Mouse (Mus musculus) liver, embryonic 15.5 days (tissue): ENCODE measurements around the gene Gm20388. TPM values are rescaled to one million over a fixed set of nuclear protein-coding genes. Genes with fewer than 3 reads are reported as not detected.

Source experiments
- ATAC-seq: fragments of 200-750 bp; cut with Nextera tagmentation; 2 replicates; pipeline ENCODE4 v1.8.0; 2017; ENCODE audit warnings: moderate number of reproducible peaks, mild to moderate bottlenecking, moderate library complexity; ENCODE audit not compliant: insufficient read depth
- H3K27ac ChIP-seq: fragments of 300-500 bp; sonication (generic); replicated peaks from 2 replicates; pipeline ENCODE4 v1.5.1; 2015; ENCODE audit warnings: mild to moderate bottlenecking, inconsistent platforms
- H3K27me3 ChIP-seq: fragments of 300-500 bp; sonication (generic); 2 replicates; pipeline ENCODE4 v1.6.1; 2015; ENCODE audit warnings: mild to moderate bottlenecking, inconsistent platforms
- H3K36me3 ChIP-seq: fragments of 300-500 bp; sonication (generic); replicated peaks from 2 replicates; pipeline ENCODE4 v1.6.1; 2015; ENCODE audit warnings: moderate library complexity, mild to moderate bottlenecking, inconsistent platforms
- H3K4me1 ChIP-seq: fragments of 300-500 bp; sonication (generic); replicated peaks from 2 replicates; pipeline ENCODE4 v1.6.1; 2015; ENCODE audit warnings: inconsistent platforms
- H3K4me2 ChIP-seq: fragments of 300-500 bp; sonication (generic); 2 replicates; pipeline ENCODE4 v1.6.1; 2015; ENCODE audit warnings: moderate library complexity, mild to moderate bottlenecking, inconsistent platforms
- H3K4me3 ChIP-seq: fragments of 300-500 bp; sonication (generic); replicated peaks from 2 replicates; pipeline ENCODE4 v1.5.1; 2015; ENCODE audit warnings: mild to moderate bottlenecking, inconsistent platforms
- H3K9ac ChIP-seq: fragments of 300-500 bp; sonication (generic); 2 replicates; pipeline ENCODE4 v1.6.1; 2015; ENCODE audit warnings: moderate library complexity, mild to moderate bottlenecking, inconsistent platforms
- H3K9me3 ChIP-seq: fragments of 300-500 bp; sonication (generic); replicated peaks from 2 replicates; pipeline ENCODE4 v1.6.1; 2016; ENCODE audit warnings: inconsistent platforms
- WGBS: fragments of 180-500 bp; shearing (Covaris S2); methylation state at CpG from one replicate; pipeline ENCODE4 v1.1.7; 2015; ENCODE audit warnings: mixed read lengths; ENCODE audit not compliant: insufficient replicate concordance; 5-methylcytosine and 5-hydroxymethylcytosine counted together
- polyA plus RNA-seq: library from polyadenylated mRNA; unstranded; fragments of >200 nt; fragmentation: Nextera tagmentation; extraction: Ambion mirVana; gene quantifications from 2 replicates; pipeline ENCODE4 v1.2.1, GENCODE M21; 2015

The Gm20388 gene
- polyA plus RNA-seq, 1 experiment from 2014 or later: not detected

DNA sequence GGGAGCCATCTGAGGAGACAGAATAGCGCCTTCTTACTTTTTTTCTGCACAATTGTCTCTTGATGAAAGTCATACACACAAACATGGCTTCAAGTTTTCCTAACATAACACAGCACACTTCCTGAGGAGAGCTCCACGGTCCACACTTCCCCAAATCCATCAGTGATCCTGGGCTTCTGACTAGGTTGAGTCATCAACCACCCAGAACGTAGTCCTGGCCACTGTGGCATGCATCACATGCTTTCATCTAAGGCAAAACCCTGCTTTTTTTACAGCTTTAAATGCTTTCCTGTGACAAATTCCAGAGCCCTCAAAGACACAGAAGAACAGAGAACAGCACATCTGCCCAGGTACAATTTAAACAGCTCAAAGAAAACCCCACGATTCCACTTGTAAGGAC lies 1718.0 kb downstream of the Gm20388 start:
- H3K27ac ChIP-seq: no peak overlapping the region
- H3K36me3 ChIP-seq: peaks cover 7% of the 10 kb centered on the region; the same call in 1 of the 2 replicates
- 52% methylated on average over 4 of the region's 4 CpGs for WGBS
- H3K4me1 ChIP-seq: no peaks in the 10 kb centered on the region
- H3K9ac ChIP-seq: no peak overlapping the region
- no peak for ATAC-seq
- no peak overlapping the region for H3K4me2 ChIP-seq
- H3K4me3 ChIP-seq: no peak overlapping the region
- H3K27me3 ChIP-seq: no peaks in the 10 kb centered on the region
- no peaks in the 10 kb centered on the region for H3K9me3 ChIP-seq

DNA sequence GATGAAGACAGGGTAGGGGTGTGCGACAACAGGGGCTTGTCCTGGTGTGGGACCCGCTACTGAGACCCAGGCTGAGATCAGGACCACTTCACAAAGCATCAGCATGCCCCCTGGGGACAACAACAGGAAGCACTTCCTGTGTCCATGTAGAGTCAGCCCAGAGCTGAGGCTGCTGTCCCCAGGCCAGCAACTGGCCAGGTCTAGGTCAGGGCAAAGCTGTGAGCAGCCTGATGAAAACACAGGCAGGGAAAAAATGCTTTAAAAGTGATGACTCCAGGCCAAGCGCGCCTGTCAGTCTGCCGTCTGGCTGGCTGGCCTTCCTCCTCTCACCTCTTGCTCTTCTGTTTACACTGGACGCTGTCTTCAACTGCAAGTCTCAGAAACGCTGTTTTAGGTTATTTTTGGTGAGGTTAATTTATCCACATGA lies 1721.0 kb downstream of the Gm20388 start:
- Histone ChIP-seq H3K4me2 (no peak overlapping the region), H3K9ac (no peak overlapping the region), H3K27me3 (no peaks in the 10 kb centered on the region), H3K36me3 (peaks cover 7% of the 10 kb centered on the region; the same call in 1 of the 2 replicates), H3K27ac (no peak overlapping the region; the same call in 1 of the 2 replicates), H3K4me1 (no peaks in the 10 kb centered on the region), H3K4me3 (no peak overlapping the region), H3K9me3 (no peaks in the 10 kb centered on the region)
- peak; percentile 68; the same call in 1 of the 2 replicates for ATAC-seq
- 50% methylated on average over 7 of the region's 7 CpGs for WGBS

DNA sequence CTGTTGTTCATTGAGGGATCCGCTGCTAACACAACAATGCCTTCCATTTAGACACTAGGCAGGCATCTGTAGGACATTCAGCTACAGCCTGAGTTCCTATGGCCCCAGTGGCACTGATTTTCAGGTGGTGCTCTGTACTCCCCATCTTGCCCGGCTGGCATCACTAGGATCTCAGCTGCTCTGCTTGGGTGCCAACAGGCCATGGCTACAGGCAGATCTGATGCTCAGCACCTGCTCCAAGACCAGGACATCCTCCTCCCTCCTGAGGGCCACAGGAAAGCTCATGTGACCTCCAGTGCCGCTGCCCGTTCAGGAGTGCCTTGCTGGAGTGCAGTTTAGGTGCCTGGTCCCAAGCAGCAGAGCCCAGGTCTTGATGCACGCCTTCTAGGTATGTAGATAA lies 1721.8 kb downstream of the Gm20388 start:
- no peak overlapping the region for H3K4me2 ChIP-seq
- peaks cover 7% of the 10 kb centered on the region; the same call in 1 of the 2 replicates for H3K36me3 ChIP-seq
- H3K27me3 ChIP-seq: no peaks in the 10 kb centered on the region
- H3K27ac ChIP-seq: 0 out of 2 replicates have a peak overlapping the region, but pooled peaks have one; percentile 14
- 61% methylated on average over 5 of the region's 5 CpGs for WGBS
- no peak overlapping the region for H3K9ac ChIP-seq
- H3K9me3 ChIP-seq: no peaks in the 10 kb centered on the region
- H3K4me3 ChIP-seq: no peak overlapping the region
- no peak for ATAC-seq
- no peaks in the 10 kb centered on the region for H3K4me1 ChIP-seq

DNA sequence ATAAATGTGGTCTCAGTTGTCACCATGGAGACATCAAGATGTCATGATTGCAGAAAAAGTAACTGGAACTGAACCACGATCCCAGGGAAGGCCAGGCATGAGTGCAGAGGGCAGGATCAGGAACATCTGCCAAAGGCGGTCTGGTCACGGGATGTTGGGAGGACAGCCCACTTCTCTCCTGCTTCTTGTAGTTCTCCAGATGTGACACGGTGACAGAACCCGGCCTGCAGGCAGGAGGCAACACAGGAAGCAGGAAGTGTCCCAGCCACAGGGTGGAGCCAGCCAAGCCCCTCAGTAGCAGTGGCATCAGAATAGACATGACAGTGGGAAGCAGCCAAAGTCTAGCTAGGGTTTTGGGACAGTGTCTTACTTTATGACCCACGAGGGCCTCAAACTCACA lies 1724.9 kb downstream of the Gm20388 start:
- WGBS: 28% methylated on average over 6 of the region's 6 CpGs
- no peak overlapping the region for H3K4me3 ChIP-seq
- no peaks in the 10 kb centered on the region for H3K9me3 ChIP-seq
- H3K9ac ChIP-seq: no peak overlapping the region
- H3K27me3 ChIP-seq: no peaks in the 10 kb centered on the region
- H3K27ac ChIP-seq: no peak overlapping the region
- H3K4me2 ChIP-seq: no peak overlapping the region
- H3K36me3 ChIP-seq: no peaks in the 10 kb centered on the region
- no peaks in the 10 kb centered on the region for H3K4me1 ChIP-seq
- no peak for ATAC-seq

DNA sequence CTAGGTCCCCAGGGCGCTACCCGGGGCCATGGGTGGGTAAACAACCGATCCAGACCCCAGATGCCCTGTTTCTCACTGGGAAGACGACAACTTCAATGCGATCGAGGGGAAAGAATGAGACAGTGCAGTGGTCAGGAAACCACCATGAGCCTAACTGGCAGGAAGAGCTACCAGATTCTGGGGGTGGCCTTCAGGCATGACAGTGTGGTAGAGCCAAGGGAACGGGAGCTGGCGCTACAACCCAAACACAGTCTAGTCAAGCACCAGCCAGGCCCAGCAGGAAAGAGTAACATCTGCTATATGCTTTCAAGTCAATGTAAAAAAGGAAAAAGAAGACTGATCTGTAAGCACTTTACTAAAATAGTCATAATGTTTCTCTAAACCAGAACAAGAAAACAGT lies 1725.5 kb downstream of the Gm20388 start:
- no peaks in the 10 kb centered on the region for H3K27me3 ChIP-seq
- H3K4me3 ChIP-seq: no peak overlapping the region
- ATAC-seq: no peak
- no peak overlapping the region for H3K9ac ChIP-seq
- H3K36me3 ChIP-seq: no peaks in the 10 kb centered on the region
- H3K4me1 ChIP-seq: no peaks in the 10 kb centered on the region
- no peak overlapping the region for H3K4me2 ChIP-seq
- no peaks in the 10 kb centered on the region for H3K9me3 ChIP-seq
- WGBS: 59% methylated on average over 8 of the region's 8 CpGs
- 0 out of 2 replicates have a peak overlapping the region, but pooled peaks have one; percentile 21 for H3K27ac ChIP-seq

DNA sequence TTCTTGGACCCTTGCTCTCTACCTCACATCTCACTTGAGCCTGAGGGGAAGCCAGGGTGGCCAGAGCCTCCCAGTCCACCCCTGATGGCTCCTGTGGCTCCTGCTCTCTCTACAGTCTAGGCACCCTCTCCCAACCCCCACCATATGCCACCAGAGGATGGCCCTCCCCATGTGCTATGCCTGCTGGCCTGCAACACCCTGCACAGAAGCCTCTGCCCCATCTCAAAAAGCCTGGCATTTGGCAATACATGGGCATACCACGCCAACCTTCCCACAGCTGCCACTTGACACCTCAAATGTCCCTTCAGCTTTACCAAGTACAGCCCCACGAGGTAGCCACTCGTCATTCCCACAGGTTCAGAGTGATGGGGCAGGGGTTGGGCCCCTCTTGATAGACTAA lies 1732.2 kb downstream of the Gm20388 start:
- ATAC-seq: no peak
- H3K27ac ChIP-seq: no peak overlapping the region
- peaks cover 2% of the 10 kb centered on the region; the same call in 1 of the 2 replicates for H3K4me1 ChIP-seq

DNA sequence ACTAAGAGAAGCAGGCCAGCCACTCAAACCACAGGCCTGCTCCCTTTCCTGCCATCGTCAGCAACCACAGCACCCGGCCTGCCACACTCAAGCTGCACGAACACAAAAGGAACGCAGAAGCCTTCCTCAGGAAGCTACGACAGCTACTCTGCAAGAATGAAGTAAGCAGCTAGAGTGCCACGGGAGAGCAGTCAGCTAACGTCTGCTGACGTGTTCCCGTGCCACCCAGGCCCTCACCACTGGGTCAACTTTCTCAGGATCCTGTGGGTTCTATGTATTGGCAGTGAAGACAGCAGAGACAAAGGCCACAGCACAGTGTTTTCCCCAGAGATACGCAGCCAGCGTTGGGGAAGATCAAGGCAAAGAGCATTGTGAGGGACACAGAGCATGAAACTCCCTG lies 1732.7 kb downstream of the Gm20388 start:
- Histone ChIP-seq H3K9ac (no peak overlapping the region), H3K4me3 (no peak overlapping the region), H3K27ac (no peak overlapping the region), H3K4me2 (no peak overlapping the region), H3K9me3 (no peaks in the 10 kb centered on the region), H3K4me1 (peaks cover 8% of the 10 kb centered on the region; the same call in 1 of the 2 replicates), H3K27me3 (peaks cover 11% of the 10 kb centered on the region; the same call in 1 of the 2 replicates), H3K36me3 (no peaks in the 10 kb centered on the region)
- no peak for ATAC-seq
- 22% methylated on average over 11 of the region's 11 CpGs for WGBS

More for the DNA sequence above, 1732.2 kb downstream of the Gm20388 start:
- H3K9ac ChIP-seq: no peak overlapping the region
- WGBS: 46% methylated on average over 3 of the region's 3 CpGs
- H3K4me3 ChIP-seq: no peak overlapping the region
- H3K4me2 ChIP-seq: no peak overlapping the region
- H3K9me3 ChIP-seq: no peaks in the 10 kb centered on the region
- no peaks in the 10 kb centered on the region for H3K36me3 ChIP-seq
- peaks cover 6% of the 10 kb centered on the region; the same call in 1 of the 2 replicates for H3K27me3 ChIP-seq

DNA sequence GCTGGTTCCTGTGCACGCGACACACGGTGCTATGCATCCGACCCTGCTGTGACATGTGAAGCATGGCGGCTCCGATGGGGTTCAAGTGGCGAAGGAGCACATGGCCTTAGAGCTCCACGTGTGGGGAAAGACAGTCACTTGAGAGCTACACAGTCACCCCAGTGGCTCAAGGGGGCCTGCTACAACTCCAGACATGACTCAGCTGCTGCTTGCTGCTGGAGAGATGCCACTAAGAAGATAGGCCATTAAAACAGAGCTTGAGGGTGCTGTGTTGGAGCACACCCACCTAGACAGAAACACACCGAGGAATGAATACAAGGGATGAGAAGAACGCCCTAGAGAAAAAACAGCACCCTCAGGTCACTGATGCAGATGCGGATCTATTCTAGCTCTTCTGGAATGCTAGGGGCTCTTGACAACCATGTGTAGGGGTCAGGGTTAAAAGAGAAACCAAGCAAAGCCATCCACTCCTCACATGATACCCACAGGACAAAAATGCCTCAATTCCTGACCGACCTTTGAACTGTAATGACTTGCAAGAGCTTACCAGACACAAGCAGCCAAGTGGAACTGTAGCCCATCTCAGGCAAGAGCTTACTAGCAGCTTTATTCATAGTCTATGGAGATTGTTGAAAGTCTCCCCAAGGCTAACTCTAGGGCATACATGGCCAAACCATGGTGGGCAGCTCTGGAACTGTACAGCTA lies 1737.0 kb downstream of the Gm20388 start:
- Histone ChIP-seq H3K27ac (no peak overlapping the region), H3K9me3 (no peaks in the 10 kb centered on the region), H3K27me3 (peaks cover 47% of the 10 kb centered on the region), H3K4me2 (no peak overlapping the region), H3K36me3 (no peaks in the 10 kb centered on the region), H3K4me3 (no peak overlapping the region), H3K9ac (no peak overlapping the region), H3K4me1 (peaks cover 20% of the 10 kb centered on the region)
- ATAC-seq: no peak
- WGBS: 78% methylated on average over 12 of the region's 12 CpGs

DNA sequence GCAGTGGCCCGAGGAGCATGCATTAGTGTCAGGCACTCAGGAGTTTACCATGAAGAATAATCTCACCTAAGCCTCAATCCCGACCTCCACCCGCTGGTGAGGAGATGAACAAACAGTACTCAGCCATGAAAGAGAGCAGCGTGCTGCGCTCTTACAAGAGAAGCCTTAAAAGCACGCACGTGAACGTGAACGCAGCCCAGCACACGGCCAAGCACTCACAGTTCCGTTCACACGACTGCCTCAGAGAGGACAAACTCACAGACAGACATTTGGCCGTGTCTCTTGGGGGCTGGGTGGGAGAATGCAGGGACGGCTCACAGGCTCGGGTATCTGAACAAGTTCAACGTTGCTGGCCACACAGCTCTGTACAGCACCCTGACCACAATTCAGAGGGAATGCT lies 1737.8 kb downstream of the Gm20388 start:
- H3K4me1 ChIP-seq: peaks cover 20% of the 10 kb centered on the region

DNA sequence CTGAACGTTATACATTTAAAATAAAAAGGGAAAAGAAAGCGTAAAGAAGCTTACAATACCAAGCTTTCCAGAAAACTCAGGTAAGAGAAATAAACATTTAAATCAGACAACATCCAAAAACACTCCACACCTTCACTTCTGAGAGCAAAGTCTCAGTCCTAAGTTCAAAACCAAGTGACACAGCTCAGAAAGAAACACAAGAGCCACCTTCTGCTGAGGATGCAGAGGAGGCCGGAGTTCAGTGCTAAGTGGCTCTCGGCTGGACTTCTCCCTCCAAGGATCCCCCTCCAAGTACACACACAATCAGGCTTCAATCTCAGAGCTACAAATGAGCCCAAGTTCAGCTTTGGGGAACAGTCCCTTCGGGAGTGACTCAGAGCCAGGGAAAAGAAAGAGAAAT lies 1738.8 kb downstream of the Gm20388 start:
- WGBS: 61% methylated on average over 5 of the region's 5 CpGs
- Histone ChIP-seq H3K4me1 (peaks cover 20% of the 10 kb centered on the region), H3K9me3 (no peaks in the 10 kb centered on the region), H3K9ac (no peak overlapping the region), H3K4me3 (no peak overlapping the region), H3K27ac (no peak overlapping the region), H3K36me3 (no peaks in the 10 kb centered on the region), H3K27me3 (peaks cover 65% of the 10 kb centered on the region), H3K4me2 (no peak overlapping the region)
- ATAC-seq: no peak

More for the DNA sequence above, 1737.8 kb downstream of the Gm20388 start:
- Histone ChIP-seq H3K27me3 (peaks cover 55% of the 10 kb centered on the region), H3K36me3 (no peaks in the 10 kb centered on the region), H3K9me3 (no peaks in the 10 kb centered on the region), H3K27ac (no peak overlapping the region), H3K4me2 (no peak overlapping the region), H3K9ac (no peak overlapping the region), H3K4me3 (no peak overlapping the region)
- ATAC-seq: no peak
- 57% methylated on average over 16 of the region's 16 CpGs for WGBS

DNA sequence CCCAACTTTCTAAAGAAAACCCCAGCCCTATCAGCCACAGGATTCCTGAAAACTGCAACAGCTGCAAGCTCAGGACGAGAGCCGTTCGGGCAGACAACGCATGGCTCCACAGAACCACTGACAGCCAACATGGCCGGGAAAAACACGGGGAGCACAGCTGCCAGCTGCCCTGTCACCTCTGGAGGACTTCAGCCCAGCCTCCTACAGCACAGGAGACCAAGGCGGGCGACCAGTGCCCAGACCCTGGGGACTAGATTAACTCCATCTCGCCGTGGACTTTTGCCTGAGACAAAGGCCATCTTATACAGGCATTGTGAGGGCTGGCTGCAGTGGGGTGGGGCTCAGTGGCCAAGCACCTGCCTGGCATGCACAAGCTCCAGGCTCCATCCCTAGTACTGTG lies 1739.3 kb downstream of the Gm20388 start:
- Histone ChIP-seq H3K4me2 (peak overlapping the region; percentile 6; the same call in 1 of the 2 replicates), H3K27ac (no peak overlapping the region), H3K9me3 (no peaks in the 10 kb centered on the region), H3K4me3 (no peak overlapping the region), H3K4me1 (peaks cover 20% of the 10 kb centered on the region), H3K9ac (no peak overlapping the region), H3K36me3 (no peaks in the 10 kb centered on the region), H3K27me3 (peaks cover 69% of the 10 kb centered on the region)
- 56% methylated on average over 10 of the region's 10 CpGs for WGBS
- ATAC-seq: no peak
